Mouse (Mus musculus) layer of hippocampus, postnatal 14 days (tissue): ENCODE data around the gene Gkap1. TPM values are rescaled to one million over a fixed set of nuclear protein-coding genes. Genes with fewer than 3 reads are reported as not detected.

Experiments used
- DNase-seq, 2 experiments: peaks; one replicate each; pipeline ENCODE4 v3.0.0; 2021 to 2022; ENCODE audit warnings: low spot score in 2 of 2, mixed read lengths in 1 of 2
- microRNA-seq, 2 experiments: library from miRNA; unstranded; fragments of <30 nt; microRNA quantifications; one replicate each; pipeline ENCODE4 v1.2.0; 2021
- total RNA-seq, 2 experiments: library from RNA; stranded (reverse); gene quantifications; 2 replicates each; pipeline ENCODE4 v1.2.3; 2021

Gkap1 gene
- total RNA-seq, 2 experiments from 2014 or later, result 21.4 to 22.3 TPM

- no peak for DNase-seq
Measured at GRCm38 (mm10) chr13:58204202-58204601, 71.3 kb downstream of the Gkap1 start.

DNA sequence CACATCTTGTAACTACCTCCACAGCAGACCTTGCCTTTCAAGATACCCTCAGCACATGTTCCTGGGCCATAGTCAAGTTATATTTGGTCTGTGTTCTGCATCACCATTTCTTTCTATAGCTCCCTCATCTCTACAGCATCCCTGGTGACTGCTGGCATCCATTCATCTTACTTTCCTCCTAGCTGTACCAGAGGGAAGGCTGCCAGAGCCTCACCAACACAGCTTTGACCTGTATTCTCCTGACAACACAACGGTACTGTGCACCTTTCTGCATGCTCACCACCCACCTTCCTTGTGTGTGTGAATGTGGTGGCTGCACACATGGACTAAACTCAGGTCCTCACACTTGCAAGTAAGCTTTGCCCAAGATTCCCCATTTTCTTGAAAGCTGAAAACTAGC, 72.6 kb downstream of the Gkap1 start:
- no peak for DNase-seq

- no peak for DNase-seq
Measured at GRCm38 (mm10) chr13:58201908-58202307, 73.6 kb downstream of the Gkap1 start.

DNA sequence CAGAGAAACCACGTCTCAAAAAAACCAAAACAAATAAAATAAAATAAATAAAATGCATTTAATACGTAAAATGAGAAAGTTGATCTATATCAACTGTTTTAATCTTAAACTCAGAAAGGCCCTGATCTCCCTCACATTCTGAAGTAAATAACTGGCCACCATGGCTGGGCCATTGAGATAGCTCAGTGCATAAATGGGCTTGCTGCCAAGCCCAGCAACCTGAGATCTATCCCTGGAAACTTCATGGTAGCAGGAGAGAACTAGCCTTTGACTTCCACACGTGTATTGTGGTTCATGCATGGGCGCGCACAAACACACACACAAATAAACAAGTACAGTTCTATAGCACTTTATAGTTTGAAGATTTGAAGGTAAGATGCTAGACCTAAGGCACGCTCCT, 74.2 kb downstream of the Gkap1 start:
- DNase-seq, result no peak

- no peak for DNase-seq
Measured at GRCm38 (mm10) chr13:58197981-58198640, 77.4 kb downstream of the Gkap1 start.

DNA sequence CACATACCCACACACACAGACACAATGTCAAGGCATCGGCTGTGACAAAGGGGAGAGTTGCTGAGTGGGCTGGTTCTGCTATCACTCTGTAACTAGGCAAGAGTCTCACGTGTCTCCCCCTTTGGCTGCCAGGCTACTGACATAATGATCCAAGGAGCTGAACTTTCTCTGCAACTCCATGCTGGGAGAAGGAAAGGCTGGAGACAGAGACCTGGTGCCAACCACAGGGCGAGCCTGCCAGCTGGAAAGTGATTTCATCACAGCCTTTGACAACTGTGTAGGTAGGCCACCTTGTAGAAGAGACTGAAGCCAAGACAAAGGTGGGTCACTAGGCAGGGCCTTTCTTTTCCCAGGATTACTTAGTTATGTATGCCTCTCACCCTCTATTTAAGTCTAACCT, 78.3 kb downstream of the Gkap1 start:
- DNase-seq, result no peak

DNA sequence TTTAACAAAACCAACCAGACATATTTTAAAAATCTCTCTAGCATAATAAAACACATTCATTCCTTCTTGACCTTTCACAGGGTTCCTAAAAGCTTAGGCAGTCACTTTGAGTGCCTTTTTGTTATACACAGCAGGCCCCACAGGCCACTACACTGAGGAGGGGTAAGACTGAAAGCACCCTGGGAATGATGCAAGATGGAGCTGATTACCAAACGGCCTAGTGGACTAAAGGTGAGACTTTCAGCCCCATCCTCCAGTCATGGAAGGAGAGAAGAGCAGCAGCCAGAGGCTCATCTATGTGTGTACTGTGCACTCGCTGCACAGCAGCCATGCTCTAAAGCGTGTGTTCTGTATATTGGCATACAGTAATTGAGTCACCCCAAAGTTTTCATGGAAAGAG, 80.6 kb downstream of the Gkap1 start:
- no peak for DNase-seq

GRCm38 (mm10) chr13:58193221-58193620, 82.3 kb downstream of the Gkap1 start:
- DNase-seq, result no peak

- DNase-seq, result no peak
Measured at GRCm38 (mm10) chr13:58192146-58192545, 83.4 kb downstream of the Gkap1 start.

- DNase-seq, result no peak
Measured at GRCm38 (mm10) chr13:58191516-58191915, 84.0 kb downstream of the Gkap1 start.

DNA sequence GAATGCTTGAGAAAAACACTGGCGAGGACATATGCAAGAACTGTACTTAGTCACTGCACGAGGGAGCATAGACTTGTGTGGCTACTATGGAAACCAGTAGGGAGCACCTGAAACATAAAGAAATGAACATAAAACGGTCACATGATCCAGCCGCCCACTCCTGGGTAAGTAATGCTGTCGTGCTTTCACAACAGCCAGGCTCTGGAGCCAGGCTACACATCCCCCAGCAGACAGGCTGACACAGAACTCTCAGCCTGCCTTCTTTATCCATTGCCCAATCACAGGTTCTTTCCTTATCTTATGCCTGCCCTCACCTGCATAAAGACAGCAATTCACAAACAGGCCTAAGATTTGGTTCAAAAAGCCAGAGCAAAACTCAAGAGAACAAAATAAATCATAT, 86.0 kb downstream of the Gkap1 start:
- no peak for DNase-seq

GRCm38 (mm10) chr13:58188412-58188811, 87.1 kb downstream of the Gkap1 start:
- DNase-seq, result peak; percentile 57 to 75

DNA sequence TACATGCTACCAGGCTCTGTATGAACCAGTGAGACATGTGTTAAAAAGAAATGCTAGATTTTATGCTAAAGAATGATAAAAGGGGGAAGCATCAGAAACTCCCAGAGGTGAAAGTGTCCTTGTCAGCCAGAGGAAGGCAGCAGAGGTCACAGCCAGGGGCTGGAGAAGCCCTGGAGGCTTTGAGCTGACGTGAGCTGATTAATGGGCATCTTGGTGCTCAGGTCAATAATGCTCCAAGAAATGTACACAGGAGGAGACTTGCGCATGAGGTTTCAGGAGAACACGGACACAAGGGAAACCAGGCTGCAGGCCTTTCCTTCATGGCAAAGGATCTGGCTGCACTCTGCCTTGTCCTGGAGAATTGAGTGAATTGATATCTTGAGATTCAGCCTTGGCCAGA, 87.7 kb downstream of the Gkap1 start:
- no peak for DNase-seq

DNA sequence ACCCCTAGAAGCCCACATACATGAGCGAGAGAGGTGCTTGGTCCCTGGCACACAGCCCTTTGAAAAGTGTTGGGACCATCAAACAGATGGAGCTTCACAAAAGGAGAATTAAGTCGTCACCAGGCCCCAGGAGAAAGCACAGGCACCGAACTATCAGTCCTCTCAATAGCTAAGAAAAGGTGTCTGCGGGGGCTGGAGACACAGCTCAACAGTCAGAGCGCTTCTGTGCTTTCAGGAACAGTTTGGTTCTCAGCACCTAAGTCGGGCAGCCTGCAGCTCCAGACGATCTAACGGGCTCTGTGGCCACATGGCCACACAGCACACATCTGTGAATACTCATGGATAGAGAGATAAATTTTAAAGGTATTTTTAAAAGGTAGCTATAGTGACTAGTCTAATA, 89.2 kb downstream of the Gkap1 start:
- no peak for DNase-seq

- no peak for DNase-seq
Measured at GRCm38 (mm10) chr13:58184111-58184510, 91.4 kb downstream of the Gkap1 start.

Small RNA genes lying within 50 kb of the gene (microRNA-seq; reads per million reads assigned to microRNA genes)
- gene Mir6369, result 0 reads per million in 2 experiments

Other genes starting within 250 kb of the Gkap1 start
- gene Klhl3, start 162.1 kb downstream of the Gkap1 start, total RNA-seq, result 10 to 100 TPM; 35.6 to 36.5 TPM
- 100 to 1,000 TPM; 135 to 137 TPM for gene Hnrnpa0, start 147.1 kb downstream of the Gkap1 start, total RNA-seq
- gene Idnk, start 118.0 kb downstream of the Gkap1 start, total RNA-seq, result 10 to 100 TPM; 27.5 to 27.7 TPM
- gene Ubqln1, start 60.0 kb downstream of the Gkap1 start, total RNA-seq, result 100 to 1,000 TPM; 135 TPM
- 1 to 10 TPM; 2.0 to 3.6 TPM for gene Kif27, start 83.4 kb upstream of the Gkap1 start, total RNA-seq
- gene 2210016F16Rik, start 109.5 kb upstream of the Gkap1 start, total RNA-seq, result 1 to 10 TPM; 5.7 to 6.3 TPM
- gene Rmi1, start 126.5 kb upstream of the Gkap1 start, total RNA-seq, result 10 to 100 TPM; 16.3 to 16.6 TPM
- 100 to 1,000 TPM; 716 to 724 TPM for gene Hnrnpk, start 127.6 kb upstream of the Gkap1 start, total RNA-seq